ENCODE assay signal across 13 mouse cellular contexts in the genomic region with DNA sequence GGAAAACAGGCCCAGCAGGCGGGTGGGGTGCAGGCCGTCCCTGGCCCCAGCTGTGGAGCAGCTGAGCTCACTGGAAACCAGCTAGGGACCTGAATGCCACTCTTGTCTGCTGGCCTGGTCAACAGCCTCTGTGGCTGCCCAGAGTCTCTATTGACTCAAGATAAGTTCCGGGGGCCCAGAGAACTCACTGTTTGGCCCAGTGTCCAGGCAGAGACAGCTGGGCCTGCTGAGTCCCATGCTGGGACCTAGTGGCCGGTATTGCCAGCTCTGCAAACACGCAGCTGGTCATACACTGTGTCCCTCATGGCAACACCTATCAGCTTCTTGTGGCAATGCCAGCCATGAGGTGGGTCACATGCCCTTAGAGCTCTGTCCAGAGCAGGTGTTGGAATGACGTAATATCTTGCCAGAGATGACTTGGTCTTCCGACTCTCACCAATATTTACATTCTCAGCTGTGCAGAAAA. TPM values are rescaled to one million over a fixed set of nuclear protein-coding genes. Genes with fewer than 3 reads are reported as not detected.
A peak's percentile ranks its signal among the peaks of the same experiment; 100 is the strongest.
DNase-seq lines count a peak whose midpoint lies in the region.
"Had no signal": no experiment of that assay in that cellular context is flagged by ENCODE, and none has a peak within 500 bp of the region (broad histone marks: within the 10 kb centered on the region; RNA-seq: fewer than 3 reads in every experiment).

No protein-coding gene starts in this region.

- peak; percentile 42 to 58 for DNase-seq in lung, adult 18-20 months
- no peak for DNase-seq in lung, postnatal 4 days
- DNase-seq in cerebellum, postnatal 14 days, result peak; percentile 62 to 63
- peak; percentile 56 to 66 for DNase-seq in layer of hippocampus, adult 8-10 months (ENCODE audit: low spot score in 2 of 2)
- peak; percentile 11 for DNase-seq in right cerebral cortex, postnatal 25 days
- DNase-seq in urinary bladder, postnatal 4 days (ENCODE audit: low spot score in 2 of 2), result no peak
- DNase-seq in thymus, postnatal 25 days, result no peak
- DNase-seq in thymus, postnatal 0 days (ENCODE audit: low spot score), result no peak

RNA-seq across cellular contexts. Expression of gene Gm5294, which starts 43.8 kb away (rescaled TPM):
- total RNA-seq in layer of hippocampus, adult 8-10 months (2022), result not detected
- polyA plus RNA-seq in thymus, postnatal 0 days (2015; fragmentation: Nextera tagmentation; extraction: Ambion mirVana), result 0.48 TPM in 1 of 2 replicates, not detected in the other
- total RNA-seq: heart, postnatal 36 days; MEL had no signal
- polyA plus RNA-seq: embryonic facial prominence, embryonic 14.5 days; large intestine, adult 2 months; lung, embryonic 16.5 days had no signal

Comparison
In these comparisons a context has a peak if more than half of its experiments do, and no peak if none do; other contexts are left out.
1. DNase-seq: peak in lung, adult 18-20 months (2 of 2), cerebellum, postnatal 14 days (2 of 2), layer of hippocampus, adult 8-10 months (2 of 2) and right cerebral cortex, postnatal 25 days (single experiment); none in lung, postnatal 4 days (0 of 2), urinary bladder, postnatal 4 days (0 of 2), thymus, postnatal 25 days (single experiment) and thymus, postnatal 0 days (single experiment).